Mouse (Mus musculus): ENCODE measurements at regions not wholly inside any gene's neighbourhood (a gene's known extent, or its start where the extent isn't known, plus 50 kb on each side); places are given as distances from the start of the nearest gene placed in this dataset.

DNA sequence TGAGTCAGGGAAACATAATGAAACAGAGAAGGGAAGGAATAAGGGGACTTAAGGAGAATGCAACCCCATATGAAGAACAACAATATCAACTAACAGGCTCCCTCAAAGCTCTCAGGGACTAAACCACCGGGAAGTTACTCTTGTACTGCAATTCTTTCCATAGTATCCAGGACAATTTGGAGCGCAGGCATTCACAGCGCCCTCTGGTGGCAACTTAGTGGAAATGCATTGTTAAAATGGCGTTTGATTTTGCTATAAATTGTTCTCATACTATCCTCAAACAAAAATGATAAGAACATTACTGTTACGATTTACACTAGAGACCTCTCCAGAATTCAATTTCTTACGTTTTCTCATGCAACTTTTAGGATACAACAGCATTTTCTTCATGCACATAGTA, 1126.1 kb downstream of the Pcdh9 start:
- DNase-seq, result no peak
- intact Hi-C loops (cut with DNase I), result no loop called here

- intact Hi-C loops (cut with DNase I), result no loop called here
- DNase-seq, result no peak
Measured at GRCm38 (mm10) chr14:92754676-92755075, 1135.8 kb downstream of the Pcdh9 start.

DNA sequence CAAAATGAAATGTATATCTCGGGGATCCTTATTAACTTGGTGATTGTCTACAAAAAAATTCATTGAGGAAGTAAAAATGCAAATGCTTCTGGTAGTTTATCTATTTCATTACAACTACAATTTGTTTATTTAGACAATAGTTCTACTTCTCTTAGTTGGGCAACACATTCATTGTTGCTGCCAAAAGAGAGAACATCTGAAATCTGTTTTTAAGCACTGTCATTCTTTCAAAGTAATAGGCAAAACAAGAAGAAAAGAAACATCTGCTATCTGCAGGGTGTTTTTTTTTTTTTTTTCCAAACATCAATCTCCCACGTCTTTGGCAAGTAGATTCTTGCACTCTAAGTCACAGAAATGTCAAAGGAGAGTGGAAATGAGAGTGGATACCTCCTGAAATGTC, 1172.8 kb downstream of the Pcdh9 start:
- no peak for DNase-seq
- intact Hi-C loops (cut with DNase I), result no loop called here

GRCm38 (mm10) chr14:92688151-92688550, 1202.3 kb downstream of the Pcdh9 start:
- intact Hi-C loops (cut with DNase I), result no loop called here
- no peak for DNase-seq

DNA sequence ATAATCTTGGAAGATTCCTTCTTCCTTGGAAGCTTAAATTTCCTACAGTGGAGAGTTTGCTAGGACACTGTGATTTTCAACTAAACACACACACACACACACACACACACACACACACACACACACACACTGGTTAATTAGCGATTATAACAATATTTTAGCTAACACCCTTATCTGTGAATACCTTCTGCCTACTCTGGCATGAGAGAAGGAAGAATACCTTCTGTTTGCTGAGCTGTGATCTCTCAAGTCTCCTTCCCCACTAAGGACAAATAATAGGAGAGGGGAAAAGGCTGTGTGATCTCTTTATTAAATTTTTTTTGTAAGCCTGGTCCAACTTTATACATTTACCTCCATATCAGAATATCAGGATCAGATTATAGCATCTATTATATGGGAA, 1203.4 kb downstream of the Pcdh9 start:
- intact Hi-C loops (cut with DNase I), result no loop called here
- DNase-seq, result no peak

GRCm38 (mm10) chr14:92678845-92679499, 1211.5 kb downstream of the Pcdh9 start:
- DNase-seq, result no peak
- intact Hi-C loops (cut with DNase I), result no loop called here

DNA sequence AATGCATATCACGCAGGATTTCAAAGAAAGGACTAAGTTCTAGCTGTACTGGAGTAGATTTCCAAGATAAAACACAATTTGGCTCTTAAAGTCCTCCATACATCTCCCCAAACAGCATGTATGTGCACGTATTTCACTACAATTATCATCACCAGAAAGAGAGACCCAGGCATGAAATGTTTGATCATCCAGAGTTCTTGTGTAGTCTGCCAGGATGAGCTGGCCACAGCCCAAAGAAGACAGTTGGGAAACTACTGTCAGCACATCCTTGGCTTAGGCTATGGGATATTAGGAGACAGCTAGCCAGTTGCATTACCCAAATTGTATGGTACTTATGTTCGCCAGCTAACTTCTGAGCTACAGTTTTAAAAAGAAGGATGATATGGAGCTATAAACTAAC, 1216.3 kb downstream of the Pcdh9 start:
- DNase-seq, result peak; percentile 86
- intact Hi-C loops (cut with DNase I), result no loop called here

Measured in left cerebral cortex, postnatal 4 days (tissue).